Comparison of ENCODE assay signal across 16 mouse cellular contexts in the genomic region with DNA sequence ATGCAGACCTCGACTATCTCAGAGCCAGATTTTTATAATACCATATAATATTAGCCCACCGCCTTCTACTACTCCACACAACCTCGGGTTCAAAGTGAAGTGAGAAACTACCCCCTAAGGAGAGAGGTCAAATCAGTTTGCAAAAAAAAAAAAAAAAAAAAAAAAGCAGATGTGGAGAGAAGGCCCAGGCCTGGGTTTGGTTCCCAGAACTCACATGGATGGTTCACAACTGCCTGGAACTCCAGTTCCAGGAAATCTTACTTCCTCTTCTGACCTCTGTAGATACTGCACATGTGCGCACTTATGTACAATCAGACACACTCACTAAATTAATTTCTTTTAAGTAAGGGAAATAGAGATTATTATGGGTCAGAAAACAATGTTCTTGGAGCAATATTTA.
"Had no signal": no experiment of that assay in that cellular context is flagged by ENCODE, and none has a peak within 500 bp of the region (broad histone marks: within the 10 kb centered on the region; RNA-seq: fewer than 3 reads in every experiment).

No protein-coding gene starts in this region.

- ATAC-seq: lung, postnatal 0 days had no signal

- H3K9ac ChIP-seq: liver, embryonic 15.5 days; lung, embryonic 15.5 days; midbrain, embryonic 12.5 days; neural tube, embryonic 12.5 days; stomach, embryonic 15.5 days had no signal

- H3K9me3 ChIP-seq: liver, embryonic 15.5 days; lung, embryonic 15.5 days; midbrain, embryonic 10.5 days; midbrain, embryonic 12.5 days; neural tube, embryonic 12.5 days; stomach, embryonic 15.5 days had no signal

- H3K27me3 ChIP-seq: liver, embryonic 15.5 days; lung, embryonic 15.5 days; midbrain, embryonic 12.5 days; neural tube, embryonic 12.5 days; stomach, embryonic 15.5 days had no signal

- H3K4me2 ChIP-seq: liver, embryonic 15.5 days; lung, embryonic 15.5 days; midbrain, embryonic 12.5 days; neural tube, embryonic 12.5 days; stomach, embryonic 15.5 days had no signal

- H3K4me3 ChIP-seq: liver, embryonic 15.5 days; lung, embryonic 15.5 days; midbrain, embryonic 10.5 days; midbrain, embryonic 12.5 days; neural tube, embryonic 12.5 days; stomach, embryonic 15.5 days had no signal

- H3K27ac ChIP-seq: lung, embryonic 15.5 days; midbrain, embryonic 10.5 days; midbrain, embryonic 12.5 days; neural tube, embryonic 12.5 days; stomach, embryonic 15.5 days; stomach, postnatal 0 days had no signal

- DNase-seq: lung, adult 18-20 months; lung, postnatal 14 days; lung, postnatal 4 days; midbrain, embryonic 14.5 days; right cerebral cortex, postnatal 14 days; thymus, adult 2 months; thymus, postnatal 25 days; thymus, postnatal 4 days had no signal

- H3K36me3 ChIP-seq: liver, embryonic 15.5 days; lung, embryonic 15.5 days; midbrain, embryonic 10.5 days; midbrain, embryonic 12.5 days; neural tube, embryonic 12.5 days; stomach, embryonic 15.5 days had no signal

- H3K4me1 ChIP-seq: lung, embryonic 15.5 days; midbrain, embryonic 12.5 days; neural tube, embryonic 12.5 days; stomach, embryonic 15.5 days had no signal
